Mouse (Mus musculus): ENCODE measurements around the gene Zfp804a.

Gene Zfp804a

GRCm38 (mm10) chr2:82253382-82253781 lies 200.4 kb downstream of the Zfp804a start:
- no peak for DNase-seq (ENCODE audit: low read depth, low spot score)

GRCm38 (mm10) chr2:82282591-82283269 lies 229.7 kb downstream of the Zfp804a start:
- no peak for DNase-seq (ENCODE audit: low read depth, low spot score)

- no peak for DNase-seq (ENCODE audit: low read depth, low spot score)
Measured at GRCm38 (mm10) chr2:82294932-82295493, 242.0 kb downstream of the Zfp804a start.

Measured in retina, postnatal 7 days (tissue).